Mouse (Mus musculus) ovary, postnatal 36 days (tissue): Measurements from ENCODE around the gene Lrrc8b.
A peak's percentile ranks its signal among the peaks of the same experiment; 100 is the strongest.

Experiments used
- DNase-seq: peaks from one replicate; pipeline ENCODE4 v3.0.0; 2022; ENCODE audit warnings: low spot score, mixed read lengths

Gene Lrrc8b

DNA sequence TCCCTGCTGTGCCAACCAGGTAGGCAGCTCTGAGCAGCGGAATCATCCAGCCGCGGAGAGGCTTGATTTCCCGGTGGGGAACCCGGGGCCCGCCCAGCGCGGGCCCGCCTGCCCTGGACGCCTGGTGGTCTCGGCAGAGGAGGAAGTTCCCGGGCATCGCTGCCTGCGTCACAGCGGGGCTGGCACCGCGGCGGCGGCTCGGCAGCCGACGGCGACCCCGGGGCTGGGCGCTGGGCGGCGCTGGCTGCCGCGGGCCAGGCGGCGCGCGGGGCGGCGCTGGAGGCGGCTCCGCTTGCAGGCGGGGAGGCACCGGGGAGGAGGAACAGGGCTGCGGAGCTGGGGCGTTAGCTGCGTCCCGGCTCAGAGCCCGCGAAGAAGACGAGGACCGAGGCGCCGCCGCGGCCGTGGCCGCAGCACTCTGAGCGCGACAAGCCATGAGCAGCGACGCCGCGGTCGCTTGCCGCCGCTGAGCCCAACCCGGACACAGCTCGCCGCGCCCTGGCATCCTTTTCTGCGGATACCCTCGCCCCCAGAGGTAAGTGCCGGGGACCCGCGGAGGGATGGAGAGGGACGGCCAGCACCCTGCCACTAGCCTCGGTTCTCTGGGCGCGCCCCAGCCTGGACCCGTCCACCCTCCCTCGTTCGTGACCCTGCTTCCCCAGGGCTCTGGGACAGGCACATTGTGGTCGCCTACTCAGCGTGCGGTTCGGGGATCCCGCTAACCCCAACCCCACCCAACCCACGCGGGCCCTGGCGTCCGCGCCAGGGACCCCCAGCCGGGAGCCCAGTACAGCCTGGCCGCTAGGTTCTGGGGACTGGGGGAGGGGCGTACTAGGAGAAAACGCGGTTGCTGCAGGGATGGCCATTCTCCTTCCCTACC lies 103.8 kb downstream of the Lrrc8b start, which contains the start of gene Lrrc8c:
TSS of gene Lrrc8c (plus strand) at position 293 of the 880 bp plus-strand sequence.
- peak; percentile 91 for DNase-seq

DNA sequence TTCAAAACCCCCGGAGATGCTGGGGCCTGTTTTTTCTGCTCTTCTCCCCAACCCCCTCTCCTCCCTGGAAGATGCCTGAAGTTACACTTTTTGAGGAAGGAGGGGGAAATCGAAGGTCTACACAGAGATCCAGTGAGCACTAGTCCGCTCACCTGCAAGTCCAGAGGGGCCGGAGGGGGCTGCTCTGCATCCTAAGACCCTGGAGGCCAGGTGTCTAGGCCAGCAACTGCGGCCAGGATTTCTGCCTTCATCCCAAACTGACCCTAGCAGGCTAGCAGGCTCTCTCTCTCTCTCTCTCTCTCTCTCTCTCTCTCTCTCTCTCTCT lies 104.4 kb downstream of the Lrrc8b start:
- DNase-seq = no peak

GRCm38 (mm10) chr5:105520442-105520965 lies 104.9 kb downstream of the Lrrc8b start:
- DNase-seq = no peak

DNA sequence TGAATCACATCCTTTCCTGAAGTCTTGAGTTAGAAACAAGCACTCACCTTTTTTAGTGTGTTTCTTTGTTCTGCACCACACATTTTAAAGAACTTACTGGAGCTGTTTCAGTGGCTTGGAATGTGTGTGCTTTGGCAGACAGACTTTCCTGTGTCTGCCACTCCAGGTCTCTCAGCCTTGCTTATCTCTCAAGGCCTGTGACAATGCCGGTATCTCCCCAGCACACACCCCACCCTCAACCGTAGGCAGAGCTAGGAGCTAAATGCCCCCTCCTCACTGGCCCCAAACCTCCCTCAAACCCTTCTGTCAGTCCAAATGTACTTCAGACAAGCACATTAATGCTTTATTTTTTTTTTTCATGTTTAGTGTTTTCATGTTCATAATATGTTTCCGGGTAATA lies 107.9 kb downstream of the Lrrc8b start:
- DNase-seq = no peak

GRCm38 (mm10) chr5:105525004-105525403 lies 109.4 kb downstream of the Lrrc8b start:
- no peak for DNase-seq

DNA sequence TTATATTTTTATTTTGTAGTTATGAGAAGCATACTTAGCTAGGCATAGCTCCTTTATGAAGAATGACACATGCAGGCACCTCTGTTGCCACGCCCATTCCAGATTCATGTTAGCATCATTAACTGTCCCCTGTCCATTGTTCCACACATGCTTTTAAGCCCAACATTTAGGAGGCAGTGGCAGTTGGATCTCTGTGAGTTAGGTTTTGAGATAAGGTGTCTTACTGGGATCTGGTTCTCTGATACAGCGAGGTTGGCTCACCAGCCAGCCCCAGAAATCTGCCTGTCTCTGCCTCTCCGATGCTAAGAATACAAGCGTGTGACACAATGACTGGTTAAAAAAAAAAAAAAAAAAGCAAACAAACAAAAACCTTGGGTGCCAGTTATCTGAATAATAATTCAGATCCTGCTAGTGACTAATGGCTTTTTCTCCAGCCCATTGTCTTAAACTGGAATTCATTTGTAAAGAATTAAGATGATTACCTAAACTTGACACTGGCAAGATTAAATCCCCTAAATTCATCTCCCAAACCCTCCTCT lies 110.6 kb downstream of the Lrrc8b start:
- DNase-seq = no peak

GRCm38 (mm10) chr5:105526766-105527165 lies 111.2 kb downstream of the Lrrc8b start:
- DNase-seq = no peak

DNA sequence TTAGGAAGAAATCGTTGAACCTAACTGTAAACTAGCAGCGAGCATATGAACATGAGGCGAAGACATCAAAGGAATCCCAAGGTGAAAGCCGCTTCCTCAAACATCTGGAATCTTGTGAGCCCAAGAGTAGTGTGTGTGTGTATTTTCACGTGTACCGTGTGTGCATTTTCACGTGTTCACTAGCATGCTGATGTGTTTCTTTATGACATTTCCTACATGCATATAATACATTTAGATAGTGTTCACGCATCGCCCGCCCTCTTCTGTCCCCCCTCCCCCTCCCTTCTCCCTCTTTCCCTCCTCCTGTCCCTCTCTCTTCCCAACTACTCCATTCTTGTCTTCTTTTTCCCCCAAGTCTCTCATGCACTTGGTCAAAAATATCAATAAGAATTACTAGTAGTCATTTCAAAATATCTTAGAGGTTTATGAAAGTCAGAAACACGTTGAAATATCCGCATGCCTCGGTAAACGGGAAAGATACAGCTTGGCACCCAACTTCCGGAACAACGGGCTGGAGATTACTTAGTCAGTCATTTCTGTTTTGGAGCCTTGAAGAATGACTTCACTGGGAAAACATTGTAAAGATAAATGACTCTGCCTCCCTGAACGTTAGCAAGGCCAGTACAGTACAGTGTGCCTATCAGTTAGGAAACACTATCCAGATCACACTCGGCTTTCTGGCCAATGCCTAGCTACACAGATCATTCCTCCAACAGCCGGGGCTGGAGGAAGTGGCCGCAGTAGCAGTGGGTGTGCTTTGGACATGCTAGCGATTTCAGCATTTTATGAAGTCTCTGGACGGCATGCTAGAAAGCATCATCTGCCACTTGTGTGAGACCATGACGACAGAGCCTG lies 112.1 kb downstream of the Lrrc8b start:
- DNase-seq = peak; percentile 37

GRCm38 (mm10) chr5:105530576-105530975 lies 115.0 kb downstream of the Lrrc8b start:
- DNase-seq = no peak

GRCm38 (mm10) chr5:105535186-105535585 lies 119.6 kb downstream of the Lrrc8b start:
- no peak for DNase-seq

- no peak for DNase-seq
These were observed 120.6 kb downstream of the Lrrc8b start for GRCm38 (mm10) chr5:105536172-105536571.

DNA sequence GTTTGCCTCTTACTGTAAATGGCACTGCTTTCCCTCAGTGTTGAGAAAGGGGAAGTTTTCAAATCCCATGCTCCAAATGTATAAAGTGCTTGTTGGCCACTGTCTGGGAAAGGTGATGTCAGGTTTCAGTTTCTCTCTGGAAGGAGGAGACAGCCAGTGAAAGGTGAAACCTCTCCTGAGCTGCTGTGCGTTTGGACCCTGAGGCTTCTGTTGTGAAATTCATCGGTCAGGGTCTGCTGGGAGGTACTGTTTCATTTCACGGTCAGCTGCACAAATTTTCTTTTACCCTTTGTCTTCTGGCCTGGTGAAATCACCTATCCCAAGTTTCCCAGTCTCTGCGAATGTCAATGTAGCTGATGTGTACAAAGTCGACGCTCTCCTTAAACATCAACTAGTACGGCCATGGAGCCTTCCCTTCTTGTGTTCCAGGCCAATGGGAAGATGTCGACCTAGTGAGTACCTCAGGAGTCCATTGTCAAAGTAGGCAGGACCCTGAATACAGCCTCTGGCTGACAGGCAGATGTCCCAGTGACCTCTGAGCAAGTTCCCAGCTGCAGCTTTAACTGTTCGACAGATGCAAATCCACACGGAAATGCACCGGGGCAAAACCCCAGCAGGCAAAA lies 121.6 kb downstream of the Lrrc8b start:
- DNase-seq = no peak
